Mouse (Mus musculus): ENCODE results near the gene Rapgef4. TPM values are rescaled to one million over a fixed set of nuclear protein-coding genes. Genes with fewer than 3 reads are reported as not detected.

Rapgef4 gene
- polyA plus RNA-seq, 1 experiment from 2014 or later, result 4.3 TPM

DNA sequence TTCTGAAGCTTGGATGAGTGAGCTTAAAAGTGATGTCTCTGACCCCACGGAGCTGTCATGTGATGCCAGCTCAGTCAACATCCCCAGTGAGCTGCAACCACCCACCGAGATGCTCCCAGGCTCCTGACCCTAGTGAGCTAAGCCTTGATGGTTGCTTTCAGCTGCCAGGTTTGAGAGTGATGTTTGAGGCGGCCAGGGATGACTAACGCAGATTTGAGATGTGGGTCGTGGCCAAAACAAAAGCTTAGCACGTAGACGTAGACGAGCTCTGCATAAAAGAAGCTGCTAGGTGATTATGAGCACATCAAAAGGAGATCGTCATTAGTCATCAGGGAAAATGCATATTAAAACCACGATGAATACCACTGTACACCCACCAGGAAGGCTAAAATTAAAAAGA, 16.8 kb upstream of the Rapgef4 start:
- Histone ChIP-seq H3K36me3 (no peaks in the 10 kb centered on the region), H3K27me3 (replicated peaks) (no peaks in the 10 kb centered on the region), H3K27ac (no peak overlapping the region), H3K4me1 (no peaks in the 10 kb centered on the region), H3K9ac (no peak overlapping the region), H3K4me2 (no peak overlapping the region), H3K9me3 (no peaks in the 10 kb centered on the region), H3K4me3 (replicated peaks) (no peak overlapping the region)
- ATAC-seq (ENCODE audit: insufficient read depth, low FRiP score, low read depth), result no peak
- WGBS, result 46% methylated on average over 10 of the region's 10 CpGs

DNA sequence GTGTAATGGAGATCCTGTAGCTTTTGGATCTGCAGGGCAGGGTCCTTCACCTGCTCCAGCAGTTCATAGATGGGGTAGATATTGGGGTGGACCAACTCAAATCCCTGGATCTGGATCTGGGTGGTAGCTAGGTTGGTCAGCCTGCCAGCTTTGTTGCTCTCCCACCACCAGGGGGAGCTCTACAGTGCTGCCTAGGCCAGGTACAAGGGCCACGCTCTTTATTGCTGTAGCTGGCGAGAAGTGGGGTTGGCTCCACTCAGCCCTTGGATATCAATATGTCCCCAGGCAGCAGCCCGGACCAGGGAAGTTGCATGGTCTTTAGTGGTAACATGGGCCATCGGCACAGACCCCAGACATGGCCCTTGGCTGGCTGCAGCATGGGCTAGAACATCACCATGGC, 15.6 kb upstream of the Rapgef4 start:
- WGBS, result 83% methylated on average over 4 of the region's 4 CpGs
- no peaks in the 10 kb centered on the region for H3K36me3 ChIP-seq
- ATAC-seq (ENCODE audit: insufficient read depth, low FRiP score, low read depth), result no peak
- no peak overlapping the region for H3K27ac ChIP-seq
- H3K27me3 ChIP-seq (replicated peaks), result no peaks in the 10 kb centered on the region
- no peak overlapping the region for H3K9ac ChIP-seq
- H3K4me1 ChIP-seq, result no peaks in the 10 kb centered on the region
- H3K9me3 ChIP-seq, result no peaks in the 10 kb centered on the region
- no peak overlapping the region for H3K4me2 ChIP-seq
- no peak overlapping the region for H3K4me3 ChIP-seq (replicated peaks)

DNA sequence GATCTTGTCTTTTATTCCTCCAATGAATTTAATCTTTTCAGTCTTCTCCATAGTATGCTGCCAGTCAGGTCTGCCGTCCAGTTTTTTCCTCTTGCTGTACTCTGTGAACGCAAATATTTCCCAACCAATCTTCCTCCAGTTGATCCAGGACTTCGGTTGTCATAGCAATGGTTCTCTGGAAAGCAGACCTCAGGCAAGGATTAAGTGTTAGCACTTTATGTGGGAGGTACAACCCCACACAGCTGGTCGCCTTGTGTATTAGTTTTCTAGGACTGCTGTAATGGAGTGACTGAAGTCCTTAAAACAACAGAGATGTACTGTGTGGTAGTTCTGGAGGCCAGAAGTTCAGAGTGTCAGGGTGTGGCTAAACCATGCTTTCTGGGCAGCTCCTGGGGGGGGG, 14.3 kb upstream of the Rapgef4 start:
- no peak overlapping the region for H3K4me3 ChIP-seq (replicated peaks)
- H3K27ac ChIP-seq, result no peak overlapping the region
- H3K9ac ChIP-seq, result no peak overlapping the region
- H3K4me1 ChIP-seq, result no peaks in the 10 kb centered on the region
- no peak overlapping the region for H3K4me2 ChIP-seq
- H3K9me3 ChIP-seq, result no peaks in the 10 kb centered on the region
- no peaks in the 10 kb centered on the region for H3K36me3 ChIP-seq
- 25% methylated on average over 4 of the region's 4 CpGs for WGBS
- H3K27me3 ChIP-seq (replicated peaks), result no peaks in the 10 kb centered on the region
- ATAC-seq (ENCODE audit: insufficient read depth, low FRiP score, low read depth), result no peak

DNA sequence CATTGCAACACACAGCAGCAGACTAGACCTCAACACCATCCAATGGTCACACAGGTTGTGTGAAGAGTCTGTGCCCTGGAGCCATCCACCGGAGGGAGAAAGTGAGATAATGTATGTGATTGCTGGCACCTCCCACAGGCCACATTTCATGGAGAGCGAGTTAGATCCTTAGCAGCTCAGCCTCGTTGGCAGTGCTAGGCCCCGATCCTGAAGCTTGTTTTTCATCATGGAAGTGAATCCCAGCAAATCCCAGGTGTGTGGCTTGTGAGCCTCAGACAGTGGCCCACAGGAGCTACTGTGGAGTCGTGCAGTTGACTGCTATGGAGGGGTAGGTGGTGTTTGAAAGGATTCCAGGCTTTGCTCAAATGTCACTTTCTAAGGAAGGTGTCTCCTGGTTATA, 13.2 kb upstream of the Rapgef4 start:
- Histone ChIP-seq H3K36me3 (no peaks in the 10 kb centered on the region), H3K27ac (no peak overlapping the region), H3K4me1 (no peaks in the 10 kb centered on the region), H3K9ac (no peak overlapping the region), H3K9me3 (no peaks in the 10 kb centered on the region), H3K27me3 (replicated peaks) (no peaks in the 10 kb centered on the region), H3K4me2 (no peak overlapping the region), H3K4me3 (replicated peaks) (no peak overlapping the region)
- ATAC-seq (ENCODE audit: insufficient read depth, low FRiP score, low read depth), result no peak
- WGBS, result 77% methylated on average over 5 of the region's 5 CpGs

DNA sequence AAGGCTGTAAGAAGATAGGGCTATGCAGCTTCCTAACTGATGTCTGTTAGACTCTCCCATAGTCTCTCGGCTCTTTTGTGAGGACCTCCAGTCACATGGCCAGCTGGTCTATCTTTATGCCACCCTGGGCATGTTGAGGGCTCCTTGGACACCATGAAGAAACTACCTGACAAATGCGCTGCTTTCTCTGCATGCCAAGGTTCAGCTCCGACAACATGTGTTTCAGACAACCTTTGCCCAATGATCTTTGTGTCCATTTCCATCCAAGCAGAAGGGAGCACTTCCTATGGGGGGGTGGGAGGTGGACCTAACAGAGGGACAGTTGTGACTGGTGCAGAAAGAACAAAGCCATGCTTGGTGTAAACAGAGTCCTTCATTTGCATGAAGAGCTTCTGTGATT, 7.4 kb upstream of the Rapgef4 start:
- H3K4me2 ChIP-seq, result no peak overlapping the region
- no peaks in the 10 kb centered on the region for H3K36me3 ChIP-seq
- no peak for ATAC-seq (ENCODE audit: insufficient read depth, low FRiP score, low read depth)
- H3K9ac ChIP-seq, result no peak overlapping the region
- H3K4me1 ChIP-seq, result no peaks in the 10 kb centered on the region
- no peaks in the 10 kb centered on the region for H3K9me3 ChIP-seq
- no peak overlapping the region for H3K27ac ChIP-seq
- H3K4me3 ChIP-seq (replicated peaks), result no peak overlapping the region
- no peaks in the 10 kb centered on the region for H3K27me3 ChIP-seq (replicated peaks)
- 87% methylated on average over 3 of the region's 3 CpGs for WGBS

DNA sequence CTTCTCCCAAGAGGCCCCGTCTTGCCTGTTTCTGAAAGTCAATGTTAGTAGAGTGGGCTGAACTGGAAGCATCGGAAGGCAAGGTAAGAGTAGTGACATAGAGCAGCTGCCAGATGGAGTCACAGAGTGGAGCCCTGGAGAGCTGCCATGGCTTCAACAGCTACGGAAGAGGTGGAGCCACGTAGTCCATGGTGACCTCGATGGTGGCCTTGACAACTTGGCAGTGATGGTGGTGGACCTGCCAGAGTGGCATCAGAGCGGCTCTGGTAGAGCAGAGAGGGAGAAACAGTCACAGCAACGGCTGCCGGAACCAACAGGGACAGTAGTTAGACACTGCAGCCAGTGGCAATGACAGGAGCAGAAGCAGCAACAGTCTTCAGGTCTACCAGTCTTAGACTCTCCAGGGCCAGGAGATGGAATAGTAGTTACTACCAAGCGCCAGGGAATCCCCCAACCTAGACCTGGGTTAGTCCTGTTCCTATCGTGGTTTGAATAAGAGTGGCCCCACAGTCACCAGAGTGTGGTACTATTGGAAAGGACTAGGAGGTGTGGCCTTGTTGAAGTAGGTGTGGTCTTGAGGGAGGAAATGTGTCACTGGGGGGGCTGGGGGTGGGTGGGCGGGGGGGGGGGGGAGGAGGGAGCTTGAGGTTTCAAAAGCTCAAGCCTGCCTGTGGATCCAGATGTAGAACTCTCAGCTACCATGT, 6.7 kb upstream of the Rapgef4 start:
- Histone ChIP-seq H3K9me3 (no peaks in the 10 kb centered on the region), H3K36me3 (no peaks in the 10 kb centered on the region), H3K4me2 (no peak overlapping the region), H3K4me3 (replicated peaks) (no peak overlapping the region), H3K27me3 (replicated peaks) (no peaks in the 10 kb centered on the region), H3K4me1 (no peaks in the 10 kb centered on the region), H3K9ac (no peak overlapping the region), H3K27ac (no peak overlapping the region)
- ATAC-seq (ENCODE audit: insufficient read depth, low FRiP score, low read depth), result no peak
- 69% methylated on average over 10 of the region's 11 CpGs for WGBS

DNA sequence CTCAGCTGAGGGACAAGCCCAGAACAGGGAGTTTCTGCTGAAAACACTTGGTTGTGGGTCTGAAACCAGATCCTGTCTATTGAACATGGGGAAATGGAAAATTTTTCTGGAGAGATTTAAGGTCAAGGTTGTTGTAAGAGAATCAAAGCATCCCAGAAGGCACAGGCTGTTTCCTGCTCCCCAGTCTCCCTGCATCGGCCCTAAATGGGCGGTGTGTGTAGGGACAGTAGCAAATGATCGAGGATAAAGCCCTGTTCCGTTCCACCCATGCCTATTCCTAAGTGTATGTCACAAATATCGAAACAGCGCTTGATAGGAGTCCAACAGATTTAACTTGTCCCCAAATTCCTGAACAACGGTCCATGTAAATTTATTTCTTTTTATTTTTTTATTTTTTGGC, 1.1 kb upstream of the Rapgef4 start:
- Histone ChIP-seq H3K4me2 (no peak overlapping the region), H3K27ac (no peak overlapping the region), H3K36me3 (no peaks in the 10 kb centered on the region), H3K9me3 (no peaks in the 10 kb centered on the region), H3K4me1 (no peaks in the 10 kb centered on the region), H3K9ac (no peak overlapping the region), H3K4me3 (replicated peaks) (no peak overlapping the region), H3K27me3 (replicated peaks) (no peaks in the 10 kb centered on the region)
- ATAC-seq (ENCODE audit: insufficient read depth, low FRiP score, low read depth), result no peak
- 86% methylated on average over 7 of the region's 7 CpGs for WGBS

DNA sequence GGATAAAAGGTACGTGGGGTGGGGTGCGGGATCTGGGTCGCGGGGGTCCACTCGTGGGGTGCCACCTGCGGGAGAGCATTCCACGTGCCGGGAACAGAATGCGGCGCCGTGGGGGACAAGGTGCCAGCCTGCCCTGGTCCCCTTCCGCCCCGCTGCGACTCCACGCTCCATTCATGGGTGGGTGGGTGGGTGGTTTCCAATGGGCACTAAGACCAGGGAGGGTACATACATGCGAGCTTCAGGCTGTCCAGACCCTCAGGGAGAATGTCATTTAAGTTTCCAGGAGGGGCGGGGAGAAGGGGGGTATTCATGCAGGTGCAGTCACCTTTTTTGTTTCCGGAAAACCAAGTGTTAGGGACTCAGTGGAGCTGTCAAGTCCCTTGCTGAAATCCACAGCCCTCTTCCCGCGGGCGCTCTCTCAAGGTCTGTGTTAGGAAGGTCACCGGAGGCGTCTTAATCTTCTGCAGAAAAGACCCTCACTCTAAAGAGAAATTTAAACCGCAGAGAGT, 357 bp downstream of the Rapgef4 start:
- Histone ChIP-seq H3K4me2 (peak overlapping the region; percentile 99), H3K9me3 (no peaks in the 10 kb centered on the region), H3K27me3 (replicated peaks) (no peaks in the 10 kb centered on the region), H3K4me1 (no peaks in the 10 kb centered on the region), H3K27ac (no peak overlapping the region), H3K36me3 (no peaks in the 10 kb centered on the region), H3K9ac (peak overlapping the region; percentile 12; the same call in 1 of the 2 replicates), H3K4me3 (replicated peaks) (peak overlapping the region; percentile 58)
- ATAC-seq (ENCODE audit: insufficient read depth, low FRiP score, low read depth), result no peak
- 14% methylated on average over 20 of the region's 24 CpGs for WGBS

DNA sequence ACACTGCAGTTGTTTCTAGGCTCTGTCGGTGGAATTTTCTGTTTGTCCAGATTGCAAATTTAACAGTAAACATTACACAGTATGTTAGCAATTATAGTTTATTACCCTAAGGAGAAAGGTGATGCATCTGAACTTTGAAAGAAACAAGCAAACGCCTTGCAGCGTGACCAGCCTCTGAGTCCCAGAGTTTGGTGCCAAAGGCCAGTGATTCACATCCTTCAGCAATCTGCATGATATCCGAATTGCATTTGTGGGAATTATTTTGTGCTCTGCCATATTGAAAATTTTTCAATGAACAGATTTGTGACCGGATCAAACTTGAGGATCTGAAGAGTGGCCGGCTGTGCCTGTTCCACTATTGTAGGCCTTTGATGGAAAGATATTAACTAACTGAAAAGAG, 856 bp downstream of the Rapgef4 start:
- no peak overlapping the region for H3K27ac ChIP-seq
- 75% methylated on average over 6 of the region's 6 CpGs for WGBS
- no peaks in the 10 kb centered on the region for H3K4me1 ChIP-seq
- no peaks in the 10 kb centered on the region for H3K27me3 ChIP-seq (replicated peaks)
- no peaks in the 10 kb centered on the region for H3K36me3 ChIP-seq
- no peaks in the 10 kb centered on the region for H3K9me3 ChIP-seq
- peak overlapping the region; percentile 99; the same call in 1 of the 2 replicates for H3K4me2 ChIP-seq
- no peak for ATAC-seq (ENCODE audit: insufficient read depth, low FRiP score, low read depth)
- no peak overlapping the region for H3K9ac ChIP-seq
- H3K4me3 ChIP-seq (replicated peaks), result peak overlapping the region; percentile 58; the same call in 1 of the 2 replicates

DNA sequence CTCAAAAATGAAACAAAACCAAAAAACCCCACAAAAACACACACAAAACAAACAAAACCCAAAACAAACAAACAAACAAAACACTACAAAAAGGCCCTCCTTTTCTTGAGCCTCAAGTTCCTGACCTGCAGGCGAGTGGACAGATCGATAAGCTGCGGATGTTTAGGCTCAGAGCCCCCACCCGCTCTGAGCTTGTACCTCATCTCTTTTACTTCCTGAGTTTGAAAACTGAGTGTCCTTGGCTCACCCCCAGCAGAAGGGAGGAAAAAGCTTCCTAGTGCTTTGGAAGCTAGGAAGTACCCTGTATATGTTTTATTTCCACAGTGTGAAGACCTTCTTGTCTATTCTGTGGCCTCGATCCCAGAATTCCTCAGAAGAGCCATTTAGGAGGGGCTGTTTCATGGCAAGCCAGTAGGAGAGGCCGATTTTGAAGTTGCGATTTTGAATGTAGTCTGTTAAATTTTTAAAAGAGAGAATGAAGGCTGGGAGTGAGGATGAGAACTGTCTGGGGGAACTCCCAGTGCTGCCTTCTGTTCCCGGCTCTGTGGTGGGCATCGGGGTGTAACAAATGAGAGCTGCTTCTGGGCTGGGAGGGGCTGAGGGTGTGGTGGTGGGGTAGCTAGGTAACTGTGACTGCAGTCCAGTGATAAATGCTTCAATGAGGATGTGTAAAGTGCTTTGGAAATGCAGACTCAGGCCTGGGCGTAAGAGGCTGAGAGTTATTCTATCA, 2.0 kb downstream of the Rapgef4 start:
- Histone ChIP-seq H3K36me3 (no peaks in the 10 kb centered on the region), H3K4me1 (no peaks in the 10 kb centered on the region), H3K9ac (no peak overlapping the region), H3K27ac (no peak overlapping the region), H3K4me3 (replicated peaks) (no peak overlapping the region), H3K9me3 (no peaks in the 10 kb centered on the region), H3K4me2 (no peak overlapping the region), H3K27me3 (replicated peaks) (no peaks in the 10 kb centered on the region)
- ATAC-seq (ENCODE audit: insufficient read depth, low FRiP score, low read depth), result no peak
- WGBS, result 58% methylated on average over 10 of the region's 10 CpGs

DNA sequence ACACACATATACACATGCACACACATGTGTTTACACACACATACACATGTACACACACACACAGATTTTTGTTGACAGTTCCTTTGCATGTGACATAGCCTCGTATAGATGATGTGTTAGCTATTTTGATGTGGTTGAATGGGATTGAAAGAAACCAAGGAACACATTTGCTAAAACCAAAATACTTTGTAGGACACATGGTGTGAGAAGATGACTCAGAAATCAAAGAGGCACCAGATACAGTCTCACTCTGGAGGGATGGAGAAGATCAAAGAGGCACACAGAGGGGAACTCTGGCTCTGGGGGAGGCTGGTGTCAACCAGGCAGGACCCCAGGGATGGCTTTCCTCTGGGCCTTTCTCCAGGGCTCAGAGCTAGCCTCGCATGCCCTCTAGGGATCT, 4.7 kb downstream of the Rapgef4 start:
- Histone ChIP-seq H3K4me2 (no peak overlapping the region), H3K27ac (no peak overlapping the region), H3K27me3 (replicated peaks) (no peaks in the 10 kb centered on the region), H3K36me3 (no peaks in the 10 kb centered on the region), H3K4me1 (no peaks in the 10 kb centered on the region), H3K9ac (no peak overlapping the region), H3K9me3 (no peaks in the 10 kb centered on the region), H3K4me3 (replicated peaks) (no peak overlapping the region)
- no peak for ATAC-seq (ENCODE audit: insufficient read depth, low FRiP score, low read depth)
- WGBS, result 56% methylated on average over 2 of the region's 2 CpGs

DNA sequence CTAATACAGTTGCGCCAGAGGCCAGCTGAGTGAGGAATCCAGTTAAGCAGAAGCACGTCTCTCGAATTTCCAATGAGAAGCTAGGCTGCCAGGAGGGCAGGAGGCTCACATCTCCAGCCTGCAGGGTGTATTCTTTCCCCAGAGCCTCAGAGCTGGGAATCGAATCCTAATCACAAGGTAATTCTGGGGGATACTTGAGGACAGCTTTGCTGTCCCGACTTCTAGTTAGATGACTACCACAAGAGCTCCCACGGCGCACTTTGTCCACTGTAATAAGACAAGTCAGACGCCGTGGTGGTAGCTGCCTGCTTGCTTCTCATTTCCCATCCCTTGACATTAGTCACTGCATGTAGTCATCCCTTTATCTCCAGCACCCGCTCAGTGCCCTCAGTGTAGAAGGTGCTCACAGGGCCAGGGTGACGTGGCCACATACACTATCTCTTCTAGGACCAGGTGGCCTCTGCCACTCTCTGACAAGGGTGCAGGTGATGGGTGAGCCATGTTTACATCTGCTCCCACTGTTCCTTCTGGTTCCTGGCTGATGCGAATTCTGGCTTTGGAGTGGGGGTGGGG, 5.3 kb downstream of the Rapgef4 start:
- no peak overlapping the region for H3K4me2 ChIP-seq
- H3K4me1 ChIP-seq, result no peaks in the 10 kb centered on the region
- no peaks in the 10 kb centered on the region for H3K36me3 ChIP-seq
- no peaks in the 10 kb centered on the region for H3K9me3 ChIP-seq
- H3K9ac ChIP-seq, result no peak overlapping the region
- ATAC-seq (ENCODE audit: insufficient read depth, low FRiP score, low read depth), result no peak
- no peak overlapping the region for H3K4me3 ChIP-seq (replicated peaks)
- H3K27ac ChIP-seq, result no peak overlapping the region
- 73% methylated on average over 12 of the region's 12 CpGs for WGBS
- no peaks in the 10 kb centered on the region for H3K27me3 ChIP-seq (replicated peaks)
